Mouse (Mus musculus): Measurements from ENCODE around the gene Abraxas1. TPM values are rescaled to one million over a fixed set of nuclear protein-coding genes. Genes with fewer than 3 reads are reported as not detected.

The Abraxas1 gene
- total and polyA plus RNA-seq, 3 experiments: 14.2 to 26.4 TPM; not detected in 1

DNA sequence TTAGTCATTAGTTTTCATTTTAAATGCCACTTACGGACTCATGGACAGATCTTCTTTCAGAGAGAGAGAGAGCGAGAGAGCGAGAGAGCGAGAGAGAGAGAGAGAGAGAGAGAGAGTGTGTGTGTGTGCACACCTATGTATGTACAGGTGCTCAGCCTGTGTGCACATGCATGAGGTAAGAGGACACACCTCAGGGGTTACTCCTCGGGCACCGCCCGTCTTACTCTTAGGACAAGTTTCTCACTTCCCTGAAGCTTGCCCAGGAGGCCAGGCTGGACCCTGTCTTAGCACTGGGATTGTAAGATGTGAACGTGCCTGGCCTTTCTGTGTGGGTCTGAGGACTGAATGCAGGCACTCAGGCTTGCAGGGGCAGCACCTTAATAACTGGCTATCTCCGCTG lies 33.2 kb downstream of the Abraxas1 start:
- H3K9me3 ChIP-seq (replicated peaks; ENCODE audit: insufficient read depth, low read length): no peaks in the 10 kb centered on the region
- no peaks in the 10 kb centered on the region for H3K4me1 ChIP-seq (ENCODE audit: control insufficient read depth in 1 of 2, insufficient read depth in 2 of 2, low read length in 2 of 2)
- TF ChIP-seq KAT2A (conservative IDR thresholded peaks at IDR 0.05; ENCODE audit: low read depth, low read length) (no peak), POLR2A (IDR thresholded peaks at IDR 0.05; ENCODE audit: control insufficient read depth in 1 of 2, insufficient read depth in 1 of 2, low read depth in 1 of 2, low read length in 2 of 2, poor library complexity in 1 of 2) (no peak), SMC3 (IDR thresholded peaks at IDR 0.05; ENCODE audit: low read depth, low read length) (no peak), MYC (IDR thresholded peaks at IDR 0.05; ENCODE audit: low read depth, low read length) (no peak), ZMIZ1 (IDR thresholded peaks at IDR 0.05; ENCODE audit: low read depth, low read length) (no peak), POLR2AphosphoS2 (IDR thresholded peaks at IDR 0.05; ENCODE audit: low read length) (no peak), MAFK (IDR thresholded peaks at IDR 0.05; ENCODE audit: borderline replicate concordance, low read depth, low read length) (no peak), MXI1 (IDR thresholded peaks at IDR 0.05; ENCODE audit: low read depth, low read length) (no peak), POLR2AphosphoS5 (IDR thresholded peaks at IDR 0.05; ENCODE audit: borderline replicate concordance, low read depth, low read length) (no peak), EP300 (IDR thresholded peaks at IDR 0.05; ENCODE audit: low read depth in 1 of 2, low read length in 2 of 2) (no peak), E2F4 (IDR thresholded peaks at IDR 0.05; ENCODE audit: borderline replicate concordance, low read depth, low read length) (no peak), TAL1 (IDR thresholded peaks at IDR 0.05; ENCODE audit: low read length) (no peak), USF1 (IDR thresholded peaks at IDR 0.05; ENCODE audit: low read depth, low read length) (no peak)
- H3K9ac ChIP-seq (ENCODE audit: control insufficient read depth, low read depth, low read length, poor library complexity, severe bottlenecking): no peak overlapping the region
- H3K27me3 ChIP-seq (ENCODE audit: control insufficient read depth in 1 of 2, insufficient read depth in 2 of 2, low read length in 2 of 2): no peaks in the 10 kb centered on the region
- no peak overlapping the region for H3K27ac ChIP-seq (ENCODE audit: control insufficient read depth, low read depth, low read length)
- peaks cover 0 to 38% of the 10 kb centered on the region in 2 experiments; a peak in 2 of 4 replicates for H3K36me3 ChIP-seq (ENCODE audit: control insufficient read depth in 1 of 2, insufficient read depth in 2 of 2, low read length in 2 of 2)
- no peak for DNase-seq (ENCODE audit: low read depth, low spot score)
- no peak overlapping the region for H3K4me3 ChIP-seq (ENCODE audit: control insufficient read depth in 1 of 2, insufficient read depth in 1 of 2, low read depth in 2 of 2, low read length in 2 of 2)
- peaks cover 1% of the 10 kb centered on the region; the same call in 1 of the 2 replicates for H3K79me2 ChIP-seq (ENCODE audit: control insufficient read depth, insufficient read depth, low read length, poor library complexity)

DNA sequence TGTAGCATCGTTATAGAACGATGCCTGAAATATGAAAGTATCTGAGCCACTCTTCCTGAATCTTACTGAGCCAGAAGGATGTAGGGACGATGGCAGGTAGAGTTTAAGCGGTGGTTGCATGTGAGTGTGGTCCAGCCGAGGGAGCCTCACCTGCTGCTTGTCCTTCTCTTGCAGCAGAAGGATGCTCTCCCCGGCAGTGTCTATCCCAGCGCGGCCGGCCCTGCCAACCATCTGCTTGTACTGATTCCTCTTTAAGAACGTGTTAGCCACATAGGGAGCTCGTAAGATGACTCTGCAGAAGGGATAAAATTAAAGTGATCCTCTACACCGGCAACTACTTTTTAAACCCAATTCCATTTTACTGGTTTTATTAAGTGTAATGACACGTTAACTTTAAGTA lies 41.8 kb downstream of the Abraxas1 start:
- no peaks in the 10 kb centered on the region for H3K79me2 ChIP-seq (ENCODE audit: control insufficient read depth, insufficient read depth, low read length, poor library complexity)
- H3K9me3 ChIP-seq (replicated peaks; ENCODE audit: insufficient read depth, low read length): no peaks in the 10 kb centered on the region
- H3K4me3 ChIP-seq (ENCODE audit: control insufficient read depth in 1 of 2, insufficient read depth in 1 of 2, low read depth in 2 of 2, low read length in 2 of 2): no peak overlapping the region
- no peak overlapping the region for H3K27ac ChIP-seq (ENCODE audit: control insufficient read depth, low read depth, low read length)
- peaks cover 0 to 30% of the 10 kb centered on the region in 2 experiments; a peak in 2 of 4 replicates for H3K36me3 ChIP-seq (ENCODE audit: control insufficient read depth in 1 of 2, insufficient read depth in 2 of 2, low read length in 2 of 2)
- no peak overlapping the region for H3K9ac ChIP-seq (ENCODE audit: control insufficient read depth, low read depth, low read length, poor library complexity, severe bottlenecking)
- no peaks in the 10 kb centered on the region for H3K4me1 ChIP-seq (ENCODE audit: control insufficient read depth in 1 of 2, insufficient read depth in 2 of 2, low read length in 2 of 2)
- TF ChIP-seq SIN3A (IDR thresholded peaks at IDR 0.05; ENCODE audit: low read length) (no peak), MXI1 (IDR thresholded peaks at IDR 0.05; ENCODE audit: low read depth, low read length) (no peak), BHLHE40 (IDR thresholded peaks at IDR 0.05; ENCODE audit: borderline replicate concordance, low read depth, low read length) (no peak), MAZ (IDR thresholded peaks at IDR 0.05; ENCODE audit: low read depth, low read length) (no peak), ZKSCAN1 (IDR thresholded peaks at IDR 0.05; ENCODE audit: low read depth, low read length) (no peak)
- DNase-seq (ENCODE audit: low read depth, low spot score): no peak
- no peaks in the 10 kb centered on the region for H3K27me3 ChIP-seq (ENCODE audit: control insufficient read depth in 1 of 2, insufficient read depth in 2 of 2, low read length in 2 of 2)
